Mouse (Mus musculus) 3T3-L1 (cell line): ENCODE data around the gene Vmn2r75.
"Not testable (repeated sequence)": the region's sequence is repeated elsewhere in the genome, so short reads cannot be mapped to it uniquely, and the experiment has no call there.

Source experiments
- DNase-seq: peaks from one replicate; pipeline ENCODE4 v3.0.0-alpha.2; 2015; ENCODE audit warnings: low read depth, low spot score

Vmn2r75 gene

DNA sequence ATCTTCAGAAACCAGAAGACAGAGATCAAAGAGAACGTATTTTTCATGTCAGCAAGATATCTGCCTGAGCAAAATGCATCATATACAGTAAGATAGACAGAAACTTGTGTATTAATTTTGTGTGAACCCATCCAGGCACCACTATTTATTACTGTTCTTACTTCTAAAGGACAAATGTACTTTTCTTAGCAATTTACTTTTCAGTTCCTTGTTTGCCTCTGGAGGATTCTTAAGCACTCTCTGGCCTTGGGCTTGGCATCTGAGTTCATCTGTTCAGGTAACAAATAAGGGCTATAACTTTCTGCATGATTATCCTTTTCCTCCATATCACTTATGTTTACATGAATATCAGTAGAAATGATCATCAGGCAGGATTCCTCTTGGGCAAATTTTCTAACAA is at the start of gene Vmn2r75:
Gene Vmn2r75, minus strand, starts transcription at position 101 of the 400 bp plus-strand sequence.
- DNase-seq = not testable (repeated sequence)

DNA sequence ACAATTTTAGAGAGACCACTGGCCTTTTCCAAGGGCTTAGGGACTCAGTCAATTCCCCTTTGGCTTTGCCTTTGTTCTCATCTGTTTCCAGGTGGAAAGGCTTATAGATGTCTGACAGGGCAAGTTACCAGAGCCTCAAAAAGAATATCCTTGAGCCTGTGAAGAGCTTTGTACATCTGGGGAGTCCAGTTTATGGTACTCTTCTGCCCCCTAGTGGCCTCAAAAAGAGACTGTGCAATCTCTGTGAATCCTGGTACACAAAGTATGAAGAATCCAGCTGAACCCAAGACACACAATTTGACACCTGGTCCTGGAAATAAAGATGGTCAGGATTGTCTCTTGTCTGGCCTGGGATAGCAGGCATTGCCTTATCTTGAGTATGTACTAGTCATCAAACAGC is 39.8 kb upstream of the Vmn2r75 start:
- DNase-seq = peak; percentile 40
